Mouse (Mus musculus): Measurements from ENCODE around the gene Nkapd1. TPM values are rescaled to one million over a fixed set of nuclear protein-coding genes. Genes with fewer than 3 reads are reported as not detected.

Gene Nkapd1
- total RNA-seq (2014; rRNA removed) (10.7 and 15.0 TPM in 2 replicates), polyA plus RNA-seq (2015; fragmentation: Nextera tagmentation; extraction: Ambion mirVana) (20.2 and 21.2 TPM in 2 replicates)

- DNase-seq (ENCODE audit: low spot score) (peak; percentile 95), ATAC-seq (peak; percentile 96)
- Histone ChIP-seq H3K4me3 (ENCODE audit: low read length) (peak within 1 kb of the TSS; percentile 98), H3K4me2 (ENCODE audit: low read depth, low read length) (peak within 1 kb of the TSS; percentile 75), H3K9ac (replicated peaks; ENCODE audit: low read length) (peak within 1 kb of the TSS; percentile 94), H3K4me1 (ENCODE audit: insufficient read depth, low read length) (peaks cover 4% of the 10 kb centered on the region; the same call in 1 of the 2 replicates), H3K36me3 (ENCODE audit: insufficient read depth, low read length) (peaks cover 21% of the 10 kb centered on the region; the same call in 1 of the 2 replicates), H3K27me3 (ENCODE audit: insufficient read depth, low read length) (no peaks in the 10 kb centered on the region), H3K27ac (peak within 1 kb of the TSS; percentile 96), H3K9me3 (ENCODE audit: low read length) (no peaks in the 10 kb centered on the region)
- TF ChIP-seq CTCF (IDR thresholded peaks at IDR 0.05; ENCODE audit: low read depth), result peak; percentile 34
- under 1% methylated on average over 80 of the region's 81 CpGs for WGBS
Observed at GRCm38 (mm10) chr9:50616766-50617603, at the start of gene Nkapd1, which contains the start of gene Pih1d2. Nkapd1 (minus strand) TSS chr9:50617464. Pih1d2 (plus strand) TSS chr9:50617321.

GRCm38 (mm10) chr9:50666442-50666841 is 49.2 kb upstream of the Nkapd1 start:
- no peak for ATAC-seq
- H3K27me3 ChIP-seq (ENCODE audit: insufficient read depth, low read length), result no peaks in the 10 kb centered on the region
- no peak overlapping the region for H3K4me3 ChIP-seq (ENCODE audit: low read length)
- H3K9ac ChIP-seq (replicated peaks; ENCODE audit: low read length), result no peak overlapping the region
- H3K4me1 ChIP-seq (ENCODE audit: insufficient read depth, low read length), result no peaks in the 10 kb centered on the region
- no peak overlapping the region for H3K27ac ChIP-seq
- H3K4me2 ChIP-seq (ENCODE audit: low read depth, low read length), result no peak overlapping the region
- 88% methylated on average over 6 of the region's 6 CpGs for WGBS
- peaks cover 40% of the 10 kb centered on the region; the same call in 1 of the 2 replicates for H3K36me3 ChIP-seq (ENCODE audit: insufficient read depth, low read length)
- no peak for DNase-seq (ENCODE audit: low spot score)
- no peaks in the 10 kb centered on the region for H3K9me3 ChIP-seq (ENCODE audit: low read length)
- no peak for TF ChIP-seq CTCF (IDR thresholded peaks at IDR 0.05; ENCODE audit: low read depth)

GRCm38 (mm10) chr9:50664826-50665225 is 47.6 kb upstream of the Nkapd1 start:
- Histone ChIP-seq H3K4me1 (ENCODE audit: insufficient read depth, low read length) (0 out of 2 replicates have a peak, but pooled peaks cover 6% of the 10 kb centered on the region), H3K9me3 (ENCODE audit: low read length) (no peaks in the 10 kb centered on the region), H3K4me3 (ENCODE audit: low read length) (no peak overlapping the region), H3K27ac (no peak overlapping the region), H3K4me2 (ENCODE audit: low read depth, low read length) (no peak overlapping the region), H3K36me3 (ENCODE audit: insufficient read depth, low read length) (peaks cover 40% of the 10 kb centered on the region; the same call in 1 of the 2 replicates), H3K9ac (replicated peaks; ENCODE audit: low read length) (no peak overlapping the region), H3K27me3 (ENCODE audit: insufficient read depth, low read length) (no peaks in the 10 kb centered on the region)
- TF ChIP-seq CTCF (IDR thresholded peaks at IDR 0.05; ENCODE audit: low read depth), result no peak
- ATAC-seq (no peak), DNase-seq (ENCODE audit: low spot score) (no peak)
- WGBS, result 90% methylated on average over 5 of the region's 5 CpGs

- Histone ChIP-seq H3K4me1 (ENCODE audit: insufficient read depth, low read length) (peaks cover 9% of the 10 kb centered on the region; the same call in 1 of the 2 replicates), H3K9me3 (ENCODE audit: low read length) (no peaks in the 10 kb centered on the region), H3K4me2 (ENCODE audit: low read depth, low read length) (peak overlapping the region; percentile 81), H3K27ac (peak overlapping the region; percentile 92; the same call in 1 of the 2 replicates), H3K4me3 (ENCODE audit: low read length) (peak overlapping the region; percentile 96), H3K27me3 (ENCODE audit: insufficient read depth, low read length) (no peaks in the 10 kb centered on the region), H3K9ac (replicated peaks; ENCODE audit: low read length) (peak overlapping the region; percentile 98; the same call in 1 of the 2 replicates), H3K36me3 (ENCODE audit: insufficient read depth, low read length) (peaks cover 8% of the 10 kb centered on the region; the same call in 1 of the 2 replicates)
- TF ChIP-seq CTCF (IDR thresholded peaks at IDR 0.05; ENCODE audit: low read depth), result no peak
- ATAC-seq, result no peak
- DNase-seq (ENCODE audit: low spot score), result peak; percentile 38
- 19% methylated on average over 12 of the region's 12 CpGs for WGBS
Observed at GRCm38 (mm10) chr9:50660431-50660830, 43.2 kb upstream of the Nkapd1 start.

GRCm38 (mm10) chr9:50659392-50660217 is 42.3 kb upstream of the Nkapd1 start, which contains the start of gene Dlat:
Dlat (minus strand) TSS chr9:50659780.
- no peak for TF ChIP-seq CTCF (IDR thresholded peaks at IDR 0.05; ENCODE audit: low read depth)
- WGBS, result 2% methylated on average over 63 of the region's 63 CpGs
- Histone ChIP-seq H3K4me1 (ENCODE audit: insufficient read depth, low read length) (peaks cover 9% of the 10 kb centered on the region; the same call in 1 of the 2 replicates), H3K9ac (replicated peaks; ENCODE audit: low read length) (peak within 1 kb of the TSS; percentile 98), H3K4me3 (ENCODE audit: low read length) (peak within 1 kb of the TSS; percentile 96), H3K36me3 (ENCODE audit: insufficient read depth, low read length) (peaks cover 4% of the 10 kb centered on the region; the same call in 1 of the 2 replicates), H3K27ac (peak within 1 kb of the TSS; percentile 92), H3K27me3 (ENCODE audit: insufficient read depth, low read length) (no peaks in the 10 kb centered on the region), H3K4me2 (ENCODE audit: low read depth, low read length) (peak within 1 kb of the TSS; percentile 81), H3K9me3 (ENCODE audit: low read length) (no peaks in the 10 kb centered on the region)
- ATAC-seq (peak; percentile 95), DNase-seq (ENCODE audit: low spot score) (peak; percentile 95)

- TF ChIP-seq CTCF (IDR thresholded peaks at IDR 0.05; ENCODE audit: low read depth), result no peak
- Histone ChIP-seq H3K9me3 (ENCODE audit: low read length) (no peaks in the 10 kb centered on the region), H3K4me1 (ENCODE audit: insufficient read depth, low read length) (peaks cover 9% of the 10 kb centered on the region; the same call in 1 of the 2 replicates), H3K27ac (peak overlapping the region; percentile 92), H3K27me3 (ENCODE audit: insufficient read depth, low read length) (no peaks in the 10 kb centered on the region), H3K36me3 (ENCODE audit: insufficient read depth, low read length) (peaks cover 4% of the 10 kb centered on the region; the same call in 1 of the 2 replicates), H3K9ac (replicated peaks; ENCODE audit: low read length) (peak overlapping the region; percentile 98), H3K4me3 (ENCODE audit: low read length) (peak overlapping the region; percentile 96), H3K4me2 (ENCODE audit: low read depth, low read length) (peak overlapping the region; percentile 81)
- whole genome bisulfite sequencing, result under 1% methylated on average over 20 of the region's 28 CpGs
- no peak; the same call in none of the 2 replicates for ATAC-seq
- DNase-seq (ENCODE audit: low spot score), result no peak
Observed at GRCm38 (mm10) chr9:50658941-50659388, 41.7 kb upstream of the Nkapd1 start.
